Mouse (Mus musculus) left cerebral cortex, postnatal 25 days (tissue): ENCODE results near the gene Atxn7. TPM values are rescaled to one million over a fixed set of nuclear protein-coding genes. Genes with fewer than 3 reads are reported as not detected.
"Not testable (repeated sequence)": the region's sequence is repeated elsewhere in the genome, so short reads cannot be mapped to it uniquely, and the experiment has no call there.

ENCODE experiments used
- DNase-seq, 2 experiments: peaks; one replicate each; pipeline ENCODE4 v3.0.0; 2022; ENCODE audit warnings: low spot score in 2 of 2, mixed read lengths in 1 of 2
- intact Hi-C: fragments of 180-260 bp; cut with DNase I; formaldehyde crosslinking; loops from one replicate; pipeline ENCODE4 v1.15.1; 2025
- total RNA-seq, 2 experiments: library from RNA; stranded (reverse); gene quantifications; 2 replicates each; pipeline ENCODE4 v1.2.3; 2021

Atxn7 gene
- total RNA-seq, 2 experiments from 2014 or later = 23.3 to 25.1 TPM

DNA sequence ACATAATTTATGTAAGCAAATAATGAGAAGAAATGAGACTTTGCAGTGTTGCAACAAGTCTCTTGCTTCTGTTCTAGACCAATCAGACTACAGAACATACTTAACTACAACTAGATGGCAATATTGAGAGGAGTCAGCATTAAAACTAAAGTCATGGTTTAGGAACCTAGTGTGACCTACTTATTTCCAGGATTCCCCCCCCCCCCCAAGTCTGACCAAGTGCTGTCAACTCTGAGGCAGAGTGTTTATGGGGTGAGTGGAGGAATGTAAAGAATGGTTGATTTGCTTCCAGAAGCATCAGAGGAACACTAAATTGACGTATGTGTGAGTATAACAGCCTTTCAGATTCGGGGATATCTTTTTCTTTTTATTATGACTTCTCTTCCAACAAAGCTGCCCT is 77.0 kb downstream of the Atxn7 start:
- intact Hi-C loops = no loop called here
- no peak for DNase-seq

- intact Hi-C loops = no loop called here
- DNase-seq = no peak
Observed at GRCm38 (mm10) chr14:14042336-14042735, 81.1 kb downstream of the Atxn7 start.

GRCm38 (mm10) chr14:14054386-14054785 is 93.1 kb downstream of the Atxn7 start:
- peak in 1 of 2 experiments; percentile 21 for DNase-seq
- intact Hi-C loops = no loop called here

- intact Hi-C loops, DNase-seq: not testable (repeated sequence)
Observed at GRCm38 (mm10) chr14:14059606-14060005, 98.4 kb downstream of the Atxn7 start.

DNA sequence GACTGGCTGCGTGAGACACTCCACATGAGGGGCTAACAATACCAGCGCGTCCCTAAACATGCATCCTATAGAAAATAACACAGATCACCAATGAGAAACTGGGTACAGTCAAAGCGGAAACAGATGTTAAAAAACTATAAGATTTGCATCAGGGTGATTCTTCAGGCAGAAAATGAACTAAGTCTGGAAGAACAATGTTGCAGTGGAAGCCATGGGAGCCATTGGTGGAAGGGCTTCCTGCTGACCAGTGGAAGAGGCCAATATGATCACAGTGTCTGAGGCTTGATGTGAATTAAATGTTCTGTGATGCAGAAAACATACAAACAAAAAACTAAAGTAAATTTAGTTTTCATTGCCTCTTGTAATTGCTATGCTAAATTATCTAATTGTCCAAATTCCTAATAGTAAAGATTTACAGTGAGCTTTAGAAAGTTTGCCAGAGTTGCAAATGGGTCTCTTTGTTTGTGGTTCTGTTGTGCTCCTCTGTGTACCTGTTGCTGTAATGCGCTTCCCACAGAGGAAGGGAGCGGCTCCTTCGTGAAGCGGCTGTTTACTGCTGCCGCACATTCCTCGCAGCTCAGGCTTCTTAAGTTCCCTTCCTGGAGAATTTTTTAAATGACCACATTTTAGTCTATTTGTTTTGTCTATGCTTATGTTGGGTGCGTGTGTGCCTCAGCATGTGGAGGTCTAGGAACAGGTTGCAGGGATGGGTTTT is 101.4 kb downstream of the Atxn7 start:
- no peak for DNase-seq
- intact Hi-C loops = no loop called here

- no peak for DNase-seq
- intact Hi-C loops = no loop called here
Observed at GRCm38 (mm10) chr14:14063382-14063781, 102.1 kb downstream of the Atxn7 start.

DNA sequence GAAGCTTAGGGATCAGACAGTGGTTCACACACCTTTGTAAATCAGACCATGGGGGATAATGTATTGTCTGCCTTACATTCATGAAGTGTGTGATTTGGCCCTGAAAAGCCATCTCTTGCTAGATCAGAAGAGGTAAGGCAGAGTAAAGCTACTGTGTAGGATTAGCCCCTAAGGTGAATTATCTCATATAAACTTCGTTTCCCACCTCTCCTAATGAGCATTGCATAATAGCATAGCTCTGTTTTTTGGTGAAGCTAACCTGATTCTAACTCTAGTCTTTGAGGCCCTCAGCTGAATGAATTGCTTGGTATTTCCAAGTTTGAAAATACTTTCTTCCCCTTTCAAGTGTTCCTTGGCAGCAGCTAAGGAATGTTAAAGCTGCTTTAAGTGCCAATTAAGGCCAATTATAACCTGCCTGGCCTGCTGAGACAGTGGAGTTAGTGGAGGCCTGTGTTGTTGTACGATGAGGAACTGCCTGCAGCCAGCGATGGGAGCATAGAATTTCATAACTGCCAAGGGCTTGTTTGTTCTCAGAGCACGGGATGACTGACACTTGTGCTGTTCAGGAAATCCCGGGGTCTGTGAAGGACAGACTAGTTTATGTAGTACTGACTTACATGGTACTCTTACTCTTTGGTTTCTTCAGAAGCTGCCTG is 103.4 kb downstream of the Atxn7 start:
- intact Hi-C loops = no loop called here
- DNase-seq = no peak

DNA sequence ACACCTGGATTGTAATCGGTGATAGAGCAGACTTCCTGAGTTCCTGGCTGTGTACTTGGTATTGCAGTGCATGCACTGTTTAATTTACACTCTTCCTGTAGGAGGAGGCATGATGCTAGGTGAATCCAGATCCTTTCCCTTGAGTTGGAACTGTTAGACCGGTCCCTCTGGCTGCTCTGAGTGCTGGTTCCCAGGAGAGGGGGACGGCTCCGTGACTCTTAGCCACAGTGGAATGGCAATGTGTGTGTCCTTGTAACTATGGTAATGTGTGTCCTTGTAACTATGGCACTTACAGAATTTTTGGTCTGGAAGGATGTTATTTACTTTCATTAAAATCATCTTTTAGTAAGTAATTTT is 103.9 kb downstream of the Atxn7 start:
- intact Hi-C loops = no loop called here
- DNase-seq = no peak

- DNase-seq = no peak
- intact Hi-C loops = no loop called here
Observed at GRCm38 (mm10) chr14:14066241-14066640, 105.0 kb downstream of the Atxn7 start.

DNA sequence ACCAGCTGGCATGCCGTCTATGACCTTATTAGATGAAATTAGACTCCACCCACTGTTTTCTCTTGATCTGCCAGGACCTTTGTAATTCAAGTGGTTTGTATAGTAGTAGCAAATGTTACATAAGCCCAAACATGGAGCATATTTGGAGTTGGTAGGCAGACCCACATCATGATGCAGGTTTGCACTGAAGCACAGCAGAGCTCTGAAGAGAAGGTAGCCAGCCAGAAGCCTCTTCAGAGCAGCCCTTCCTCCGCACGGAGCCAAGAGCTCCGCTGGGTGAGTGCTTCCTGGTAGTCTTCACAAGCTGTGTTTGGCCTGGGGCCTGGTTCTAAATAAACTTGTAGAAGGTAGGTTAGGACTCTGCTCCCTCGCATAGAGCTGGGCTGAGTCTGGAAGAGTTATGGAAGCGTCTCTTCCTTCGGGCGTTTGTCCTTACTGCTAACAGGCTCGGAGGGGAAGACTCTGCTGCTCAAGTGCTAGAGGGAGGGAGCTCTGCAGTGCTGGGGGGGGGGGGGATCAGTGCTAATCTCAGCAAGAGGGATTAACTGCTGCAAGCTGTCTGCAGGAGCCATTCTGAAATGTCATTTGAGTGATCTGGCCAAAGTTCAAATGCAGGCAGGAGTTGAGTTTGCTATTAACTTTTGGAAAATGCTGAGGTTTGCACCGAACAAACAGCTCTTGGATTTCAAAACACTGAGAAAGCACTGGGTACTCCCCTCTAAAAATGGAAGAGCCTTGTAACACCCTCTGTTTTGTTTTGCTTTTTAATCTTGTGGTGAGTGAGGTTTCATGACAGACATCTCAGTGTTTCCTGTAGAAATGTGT is 106.6 kb downstream of the Atxn7 start:
- DNase-seq = peak in 1 of 2 experiments; percentile 14
- intact Hi-C loops = no loop called here

GRCm38 (mm10) chr14:14068553-14068952 is 107.3 kb downstream of the Atxn7 start:
- no peak for DNase-seq
- intact Hi-C loops = no loop called here

DNA sequence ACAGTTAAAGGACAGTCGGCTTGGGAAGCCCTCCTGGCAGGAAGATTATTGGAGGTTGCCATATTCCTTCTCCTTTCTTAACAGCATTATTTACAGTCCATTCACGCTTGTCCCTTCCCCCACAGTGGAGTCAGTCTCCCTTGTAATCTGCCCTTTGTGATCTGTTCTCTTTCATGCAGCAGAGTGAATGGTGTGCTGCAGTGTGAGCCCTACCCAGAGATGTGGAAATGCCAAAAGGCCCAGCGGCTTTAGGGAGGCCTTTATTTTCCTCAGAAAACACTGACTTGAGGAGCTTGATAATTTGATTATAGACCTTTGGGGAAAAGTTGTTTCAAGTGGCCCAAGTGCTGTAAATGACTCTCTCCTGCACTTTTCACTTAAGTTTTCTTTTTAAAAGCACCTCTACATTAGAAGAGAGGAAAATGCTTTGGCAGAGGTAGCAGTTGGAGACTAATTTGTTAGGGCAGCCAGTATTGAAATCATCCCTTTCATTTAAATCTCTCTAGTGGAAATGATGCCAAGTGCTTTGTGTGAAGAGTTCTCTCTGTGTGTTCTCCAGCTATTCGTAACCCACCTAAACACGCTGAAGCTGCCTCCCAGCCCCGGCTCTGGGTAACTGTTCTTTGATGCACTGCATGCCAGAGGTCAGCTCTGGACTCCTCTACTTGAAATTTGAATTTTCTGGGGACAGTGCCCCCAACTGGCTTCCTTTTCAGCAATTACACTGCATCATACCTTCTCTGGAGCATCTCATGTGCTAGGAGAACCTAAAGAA is 109.5 kb downstream of the Atxn7 start:
- DNase-seq = no peak
- intact Hi-C loops = no loop called here

DNA sequence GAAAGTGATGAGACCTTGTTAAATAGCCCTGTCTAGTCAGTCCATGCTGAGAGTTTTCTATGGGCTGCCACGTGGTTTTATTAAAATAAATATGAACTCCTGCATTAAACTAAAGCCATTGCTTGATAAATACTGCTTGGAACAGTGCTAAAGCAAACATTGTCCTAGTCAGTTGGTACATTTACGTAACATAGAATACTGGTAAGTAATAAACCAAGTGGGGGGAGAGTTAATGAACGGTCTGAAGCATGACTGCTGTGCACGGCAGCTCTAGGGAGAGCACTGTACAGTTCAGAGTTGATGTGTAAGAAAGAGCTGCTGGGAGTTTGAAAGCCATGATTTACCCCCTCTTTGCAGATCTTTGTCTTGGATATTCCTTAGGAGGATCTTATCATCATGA is 110.2 kb downstream of the Atxn7 start:
- intact Hi-C loops = no loop called here
- no peak for DNase-seq

DNA sequence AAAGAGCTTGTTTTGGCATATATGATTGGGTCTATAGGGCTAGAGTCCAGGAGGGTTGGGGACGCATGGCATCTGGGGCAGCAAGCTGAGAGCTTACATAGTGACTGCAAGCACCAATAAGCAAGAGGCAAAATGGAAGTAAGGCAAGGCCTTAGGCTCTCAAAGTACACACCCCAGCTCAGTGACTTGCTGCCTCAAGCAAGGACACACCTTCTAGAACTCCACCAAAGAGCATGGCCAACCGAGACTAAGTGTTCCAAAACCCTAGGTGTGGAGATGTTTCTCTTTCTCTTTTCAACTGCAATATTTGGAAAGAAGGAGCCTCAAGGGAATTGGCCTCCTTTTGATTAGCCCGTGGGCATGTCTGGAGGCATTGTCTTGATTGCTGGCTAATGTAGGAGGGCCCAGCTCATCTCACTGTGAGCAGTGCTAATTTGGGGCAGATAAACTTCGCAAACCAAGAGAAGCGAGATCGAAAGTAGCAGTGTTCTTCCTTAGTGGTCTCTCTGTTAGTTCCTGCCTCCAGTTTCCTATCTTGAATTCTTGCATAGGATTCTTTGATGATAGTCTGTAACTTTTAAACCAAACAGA is 119.5 kb downstream of the Atxn7 start:
- DNase-seq = no peak
- intact Hi-C loops = no loop called here

DNA sequence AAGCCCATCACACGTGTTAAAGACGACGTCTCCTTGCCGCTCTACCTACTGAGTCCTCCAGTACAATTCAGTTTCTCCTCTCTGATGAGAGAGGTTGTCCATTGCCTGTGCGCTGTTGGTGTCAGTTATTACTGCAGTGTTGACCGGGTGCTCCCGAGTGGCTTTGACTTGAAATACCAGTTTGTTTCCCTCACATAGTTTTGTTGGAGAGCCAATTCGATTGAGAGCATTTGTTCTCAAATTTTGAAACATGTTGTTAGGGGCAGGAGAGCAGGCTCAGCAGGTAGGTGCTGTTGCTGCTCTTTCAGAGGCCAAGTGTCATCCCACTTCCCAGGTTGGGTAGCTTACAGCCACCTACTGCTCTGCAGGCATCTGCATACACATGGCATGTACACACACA is 122.6 kb downstream of the Atxn7 start:
- DNase-seq = no peak
- intact Hi-C loops = no loop called here

GRCm38 (mm10) chr14:14086711-14087263 is 125.5 kb downstream of the Atxn7 start:
- no peak for DNase-seq
- intact Hi-C loops = no loop called here

DNA sequence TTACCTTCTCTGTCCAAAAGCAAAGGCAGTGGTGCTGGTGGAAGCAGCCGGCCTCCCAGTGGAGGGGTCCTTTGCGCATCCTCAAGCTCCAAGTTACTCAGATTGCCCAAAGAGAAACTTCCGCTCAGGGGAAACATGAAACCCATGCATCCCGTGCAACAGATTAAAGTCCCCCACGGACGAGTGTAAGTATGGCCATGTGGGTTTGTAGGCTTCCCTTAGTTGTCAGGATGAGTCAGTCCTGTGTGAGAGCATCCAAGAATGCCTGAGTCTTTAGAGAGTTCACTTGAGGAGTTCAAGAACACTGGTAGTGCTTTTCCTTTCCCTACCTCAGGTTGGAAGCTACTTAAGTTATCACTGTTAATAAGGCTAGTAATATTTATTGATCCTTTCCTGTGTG is 126.1 kb downstream of the Atxn7 start:
- intact Hi-C loops = no loop called here
- DNase-seq = peak in 1 of 2 experiments; percentile 18

DNA sequence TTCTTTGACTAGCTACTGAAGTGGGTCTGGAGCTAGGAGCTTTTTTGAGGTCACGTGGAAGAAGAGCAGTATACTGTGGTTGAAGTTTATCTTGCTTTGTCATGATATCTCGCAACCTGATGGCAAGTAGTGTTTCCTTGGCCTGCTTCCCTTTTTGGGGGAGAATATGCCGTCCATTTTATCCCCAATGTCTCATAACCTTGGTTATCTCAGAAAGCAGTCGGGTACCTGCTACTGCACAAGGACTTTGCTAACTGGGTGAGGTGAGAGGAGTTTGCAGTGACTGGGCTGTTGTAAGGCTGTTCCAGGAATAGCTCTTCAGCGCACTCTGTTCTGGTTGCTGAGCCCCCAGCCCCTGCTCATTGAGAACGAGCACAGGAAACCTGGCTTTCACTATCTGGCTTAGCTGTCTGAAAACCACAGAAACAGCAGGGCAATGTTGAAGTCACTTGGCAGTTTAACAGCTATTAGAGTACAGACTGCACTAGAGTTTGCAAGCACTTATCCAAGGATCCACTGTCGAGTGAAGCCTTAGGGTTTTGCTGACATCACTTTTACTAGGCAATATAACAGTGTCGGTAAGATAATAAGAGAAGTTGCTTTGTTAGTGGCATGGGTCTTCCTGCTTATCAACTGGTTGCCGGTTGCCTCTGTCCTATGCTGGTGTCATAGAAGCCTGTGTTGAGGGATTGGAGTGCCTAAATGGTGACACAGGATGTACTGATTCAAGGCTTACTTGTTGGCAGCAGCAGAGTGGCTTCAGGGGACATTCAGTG is 127.0 kb downstream of the Atxn7 start:
- intact Hi-C loops = no loop called here
- no peak for DNase-seq

GRCm38 (mm10) chr14:14090571-14090970 is 129.3 kb downstream of the Atxn7 start:
- DNase-seq = no peak
- intact Hi-C loops = no loop called here
